Mouse (Mus musculus): ENCODE data around the gene Tmem50b.
"Not testable (repeated sequence)": the region's sequence is repeated elsewhere in the genome, so short reads cannot be mapped to it uniquely, and the experiment has no call there.

Tmem50b gene

GRCm38 (mm10) chr16:91534477-91534876 is 63.1 kb downstream of the Tmem50b start:
- DNase-seq = no peak

- DNase-seq = no peak
These were observed 64.3 kb downstream of the Tmem50b start for GRCm38 (mm10) chr16:91533097-91534001.

- no peak for DNase-seq
These were observed 65.2 kb downstream of the Tmem50b start for GRCm38 (mm10) chr16:91532429-91532828.

- DNase-seq = no peak
These were observed 65.7 kb downstream of the Tmem50b start for GRCm38 (mm10) chr16:91531856-91532255.

- not testable (repeated sequence) for DNase-seq
These were observed 66.8 kb downstream of the Tmem50b start for GRCm38 (mm10) chr16:91530830-91531229.

- no peak for DNase-seq
These were observed 69.0 kb downstream of the Tmem50b start for GRCm38 (mm10) chr16:91528578-91528977.

GRCm38 (mm10) chr16:91527500-91527899 is 70.1 kb downstream of the Tmem50b start:
- DNase-seq = no peak

GRCm38 (mm10) chr16:91527051-91527450 is 70.5 kb downstream of the Tmem50b start:
- no peak for DNase-seq

GRCm38 (mm10) chr16:91526274-91526673 is 71.3 kb downstream of the Tmem50b start:
- DNase-seq = no peak

Measured in cerebellum, adult 8-10 months (tissue).